In the genomic region with DNA sequence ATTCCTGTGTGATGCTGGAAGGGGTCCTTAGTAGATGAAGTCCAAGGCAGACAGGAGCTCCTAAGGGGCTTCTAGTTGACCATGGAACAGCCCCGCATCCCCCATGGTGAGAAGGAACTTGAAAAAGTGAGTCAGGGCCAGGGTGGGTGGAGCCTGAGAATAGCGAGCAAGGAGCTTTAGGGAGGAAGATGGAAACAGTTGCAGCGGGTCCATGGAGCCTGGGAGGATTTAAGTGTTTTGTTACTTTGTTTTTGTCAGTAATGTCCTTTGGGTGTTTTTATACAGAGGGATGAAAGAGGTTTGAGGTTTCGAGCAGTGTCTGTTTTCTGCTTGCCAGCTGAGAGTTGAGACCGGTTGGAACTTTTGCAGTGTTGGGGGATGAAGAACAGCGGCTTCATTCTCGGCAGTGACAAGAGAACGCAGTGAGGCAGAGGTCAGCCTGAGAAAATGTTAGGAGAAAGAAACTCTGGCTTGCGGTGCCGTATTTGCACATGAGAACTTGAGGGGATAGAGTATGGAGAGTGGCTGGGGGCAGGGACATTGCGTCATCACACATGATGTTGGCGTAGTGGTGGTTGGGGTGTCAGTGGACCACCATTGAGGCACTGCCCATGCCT, we compare ENCODE assay signal across 17 mouse cellular contexts.
DNase-seq lines count a peak whose midpoint lies in the region; ATAC-seq and TF ChIP-seq lines count a peak whose summit lies in the region.
"Had no signal": no experiment of that assay in that cellular context is flagged by ENCODE, and none has a peak within 500 bp of the region (broad histone marks: within the 10 kb centered on the region; RNA-seq: fewer than 3 reads in every experiment).

No protein-coding gene starts in this region.

- no peak for TF ChIP-seq CTCF in intestine, postnatal 0 days (IDR thresholded peaks at IDR 0.05; ENCODE audit: low read depth)
- no peak for TF ChIP-seq CTCF in stomach, postnatal 0 days (IDR thresholded peaks at IDR 0.05; ENCODE audit: low read depth)

- H3K36me3 ChIP-seq in intestine, embryonic 15.5 days: no peaks in the 10 kb centered on the region
- H3K36me3 ChIP-seq in intestine, embryonic 16.5 days (ENCODE audit: control insufficient read depth, insufficient read depth, low read length): no peaks in the 10 kb centered on the region
- peaks cover 5% of the 10 kb centered on the region; the same call in 1 of the 2 replicates for H3K36me3 ChIP-seq in intestine, postnatal 0 days (ENCODE audit: control insufficient read depth, insufficient read depth)
- H3K36me3 ChIP-seq in lung, embryonic 16.5 days (ENCODE audit: control insufficient read depth, insufficient read depth, low read length): no peaks in the 10 kb centered on the region
- H3K36me3 ChIP-seq in stomach, postnatal 0 days (ENCODE audit: control insufficient read depth, insufficient read depth, low read length): no peaks in the 10 kb centered on the region
- no peaks in the 10 kb centered on the region for H3K36me3 ChIP-seq in hindbrain, embryonic 11.5 days (ENCODE audit: control insufficient read depth, insufficient read depth, low read length)
- H3K36me3 ChIP-seq: forebrain, embryonic 12.5 days; hindbrain, embryonic 10.5 days had no signal

- peaks cover 19% of the 10 kb centered on the region for H3K4me1 ChIP-seq in intestine, embryonic 15.5 days (replicated peaks)
- peaks cover 22% of the 10 kb centered on the region for H3K4me1 ChIP-seq in intestine, embryonic 16.5 days (ENCODE audit: control insufficient read depth, insufficient read depth, low read length)
- H3K4me1 ChIP-seq in intestine, postnatal 0 days (replicated peaks; ENCODE audit: control insufficient read depth, insufficient read depth, low read length): peaks cover 5% of the 10 kb centered on the region; the same call in 1 of the 2 replicates
- peaks cover 22% of the 10 kb centered on the region for H3K4me1 ChIP-seq in lung, embryonic 16.5 days (replicated peaks; ENCODE audit: control insufficient read depth, insufficient read depth, low read length)
- H3K4me1 ChIP-seq in stomach, postnatal 0 days (replicated peaks; ENCODE audit: control insufficient read depth, insufficient read depth): 0 out of 2 replicates have a peak, but pooled peaks cover 2% of the 10 kb centered on the region
- no peaks in the 10 kb centered on the region for H3K4me1 ChIP-seq in hindbrain, embryonic 11.5 days (replicated peaks; ENCODE audit: control insufficient read depth, insufficient read depth, low read length)
- H3K4me1 ChIP-seq: forebrain, embryonic 12.5 days had no signal

- no peak overlapping the region for H3K4me3 ChIP-seq in intestine, embryonic 15.5 days (replicated peaks)
- no peak overlapping the region for H3K4me3 ChIP-seq in intestine, embryonic 16.5 days (ENCODE audit: low read length)
- no peak overlapping the region for H3K4me3 ChIP-seq in intestine, postnatal 0 days (ENCODE audit: low read depth, low read length)
- no peak overlapping the region for H3K4me3 ChIP-seq in lung, embryonic 16.5 days (ENCODE audit: low read length)
- H3K4me3 ChIP-seq in stomach, postnatal 0 days (ENCODE audit: low read depth, low read length): no peak overlapping the region
- no peak overlapping the region for H3K4me3 ChIP-seq in hindbrain, embryonic 11.5 days (ENCODE audit: low read depth, low read length)
- H3K4me3 ChIP-seq: forebrain, embryonic 12.5 days; hindbrain, embryonic 10.5 days; left cerebral cortex, adult 2 months had no signal

- 0 out of 2 replicates have a peak overlapping the region, but pooled peaks have one; percentile 0 for H3K27ac ChIP-seq in intestine, embryonic 15.5 days
- H3K27ac ChIP-seq in intestine, embryonic 16.5 days (ENCODE audit: low read length): no peak overlapping the region
- 0 out of 2 replicates have a peak overlapping the region, but pooled peaks have one; percentile 35 for H3K27ac ChIP-seq in intestine, postnatal 0 days (ENCODE audit: low read depth, low read length)
- peak overlapping the region; percentile 83 for H3K27ac ChIP-seq in lung, embryonic 16.5 days (ENCODE audit: low read length)
- H3K27ac ChIP-seq in stomach, postnatal 0 days (replicated peaks): peak overlapping the region; percentile 35
- no peak overlapping the region for H3K27ac ChIP-seq in hindbrain, embryonic 11.5 days (ENCODE audit: low read depth, low read length)
- H3K27ac ChIP-seq: forebrain, embryonic 12.5 days; hindbrain, embryonic 10.5 days; left cerebral cortex, adult 2 months had no signal

- TF ChIP-seq EP300 in stomach, postnatal 0 days (optimal IDR thresholded peaks at IDR 0.05): no peak

- WGBS in intestine, embryonic 15.5 days: 66% methylated on average over 12 of the region's 12 CpGs
- WGBS in intestine, embryonic 16.5 days: 71% methylated on average over 12 of the region's 12 CpGs
- 75% methylated on average over 12 of the region's 12 CpGs for WGBS in intestine, postnatal 0 days
- 33% methylated on average over 12 of the region's 12 CpGs for WGBS in lung, embryonic 16.5 days
- 56% methylated on average over 12 of the region's 12 CpGs for WGBS in stomach, postnatal 0 days
- 80% methylated on average over 12 of the region's 12 CpGs for WGBS in hindbrain, embryonic 11.5 days

- no peak overlapping the region for H3K9ac ChIP-seq in intestine, embryonic 15.5 days
- H3K9ac ChIP-seq in intestine, embryonic 16.5 days (ENCODE audit: low read depth, low read length): no peak overlapping the region
- H3K9ac ChIP-seq in intestine, postnatal 0 days (ENCODE audit: low read depth, low read length): no peak overlapping the region
- no peak overlapping the region for H3K9ac ChIP-seq in lung, embryonic 16.5 days (ENCODE audit: low read length)
- H3K9ac ChIP-seq in stomach, postnatal 0 days (ENCODE audit: low read length): no peak overlapping the region
- no peak overlapping the region for H3K9ac ChIP-seq in hindbrain, embryonic 11.5 days (ENCODE audit: low read depth, low read length)
- H3K9ac ChIP-seq: forebrain, embryonic 12.5 days had no signal

- no peaks in the 10 kb centered on the region for H3K9me3 ChIP-seq in intestine, embryonic 15.5 days
- no peaks in the 10 kb centered on the region for H3K9me3 ChIP-seq in intestine, embryonic 16.5 days (ENCODE audit: control insufficient read depth, low read length)
- no peaks in the 10 kb centered on the region for H3K9me3 ChIP-seq in intestine, postnatal 0 days (ENCODE audit: control insufficient read depth)
- H3K9me3 ChIP-seq in lung, embryonic 16.5 days (ENCODE audit: control insufficient read depth, low read length): no peaks in the 10 kb centered on the region
- no peaks in the 10 kb centered on the region for H3K9me3 ChIP-seq in stomach, postnatal 0 days (ENCODE audit: control insufficient read depth, low read length)
- no peaks in the 10 kb centered on the region for H3K9me3 ChIP-seq in hindbrain, embryonic 11.5 days (ENCODE audit: control insufficient read depth, low read length)
- H3K9me3 ChIP-seq: forebrain, embryonic 12.5 days; hindbrain, embryonic 10.5 days had no signal

- no peak for ATAC-seq in intestine, embryonic 15.5 days
- no peak for ATAC-seq in intestine, embryonic 16.5 days
- no peak for ATAC-seq in intestine, postnatal 0 days
- ATAC-seq in lung, embryonic 16.5 days (ENCODE audit: low read depth): peak; percentile 84
- ATAC-seq in stomach, postnatal 0 days (ENCODE audit: low FRiP score, low TSS enrichment): no peak
- ATAC-seq in hindbrain, embryonic 11.5 days (ENCODE audit: low FRiP score): no peak

- H3K27me3 ChIP-seq in intestine, embryonic 15.5 days (replicated peaks): no peaks in the 10 kb centered on the region
- H3K27me3 ChIP-seq in intestine, embryonic 16.5 days (replicated peaks; ENCODE audit: control insufficient read depth, insufficient read depth, low read length): no peaks in the 10 kb centered on the region
- no peaks in the 10 kb centered on the region for H3K27me3 ChIP-seq in intestine, postnatal 0 days (replicated peaks; ENCODE audit: control insufficient read depth, insufficient read depth, low read length)
- H3K27me3 ChIP-seq in lung, embryonic 16.5 days (ENCODE audit: control insufficient read depth, insufficient read depth, low read depth, low read length): no peaks in the 10 kb centered on the region
- no peaks in the 10 kb centered on the region for H3K27me3 ChIP-seq in stomach, postnatal 0 days (ENCODE audit: control insufficient read depth, insufficient read depth, low read length)
- H3K27me3 ChIP-seq in hindbrain, embryonic 11.5 days (ENCODE audit: control insufficient read depth, insufficient read depth, low read length): no peaks in the 10 kb centered on the region
- H3K27me3 ChIP-seq: forebrain, embryonic 12.5 days had no signal

- no peak for DNase-seq in stomach, postnatal 0 days (ENCODE audit: low spot score)
- DNase-seq in layer of hippocampus, adult 9-11 months: no peak
- no peak for DNase-seq in hindbrain, embryonic 11.5 days (ENCODE audit: low spot score)
- no peak for DNase-seq in cerebellum, adult 11-12 months
- DNase-seq: adrenal gland, adult 2 months; cerebellum, adult 18-20 months; heart, adult 11 months; kidney, adult 18-20 months; midbrain, embryonic 14.5 days; right cerebral cortex, postnatal 14 days had no signal

- no peak overlapping the region for H3K4me2 ChIP-seq in intestine, embryonic 15.5 days (replicated peaks)
- no peak overlapping the region for H3K4me2 ChIP-seq in intestine, embryonic 16.5 days (ENCODE audit: low read depth, low read length)
- no peak overlapping the region for H3K4me2 ChIP-seq in intestine, postnatal 0 days (replicated peaks; ENCODE audit: low read depth)
- H3K4me2 ChIP-seq in lung, embryonic 16.5 days (ENCODE audit: low read depth, low read length): peak overlapping the region; percentile 16; the same call in 1 of the 2 replicates
- no peak overlapping the region for H3K4me2 ChIP-seq in stomach, postnatal 0 days (replicated peaks; ENCODE audit: low read depth)
- H3K4me2 ChIP-seq in hindbrain, embryonic 11.5 days (replicated peaks; ENCODE audit: low read depth, low read length): no peak overlapping the region
- H3K4me2 ChIP-seq: forebrain, embryonic 12.5 days had no signal

Comparison
In these comparisons a context has a peak if more than half of its experiments do, and no peak if none do; other contexts are left out.
1. H3K27ac ChIP-seq: peak in intestine, embryonic 15.5 days (single experiment), intestine, postnatal 0 days (single experiment), lung, embryonic 16.5 days (single experiment) and stomach, postnatal 0 days (single experiment); none in intestine, embryonic 16.5 days (single experiment) and hindbrain, embryonic 11.5 days (single experiment).